Mouse (Mus musculus): ENCODE data around the gene Uxt. TPM values are rescaled to one million over a fixed set of nuclear protein-coding genes. Genes with fewer than 3 reads are reported as not detected.

Gene Uxt
- polyA plus RNA-seq, 2 experiments = 13.9 to 46.7 TPM

GRCm38 (mm10) chrX:20920844-20921364 lies 40.9 kb downstream of the Uxt start, which contains the start of gene Syn1:
Syn1 (minus strand) TSS chrX:20921004.
- Histone ChIP-seq H3K9me3 (ENCODE audit: control insufficient read depth, low read length) (no peaks in the 10 kb centered on the region), H3K4me3 (ENCODE audit: insufficient read depth in 1 of 2, low read depth in 2 of 2, low read length in 2 of 2) (peak within 1 kb of the TSS in 1 of 2 experiments; percentile 34; a peak in 2 of 4 replicates), H3K9ac (replicated peaks) (no peak within 1 kb of the TSS), H3K4me1 (replicated peaks; ENCODE audit: control insufficient read depth in 2 of 2, insufficient read depth in 2 of 2, low read length in 1 of 2) (no peaks in the 10 kb centered on the region), H3K36me3 (replicated peaks; ENCODE audit: control insufficient read depth, insufficient read depth, low read depth) (no peaks in the 10 kb centered on the region), H3K27me3 (ENCODE audit: control insufficient read depth, insufficient read depth, low read length) (peaks cover 28% of the 10 kb centered on the region), H3K4me2 (ENCODE audit: low read depth) (peak within 1 kb of the TSS; percentile 51), H3K27ac (no peak within 1 kb of the TSS)
- peak; percentile 53; the same call in 1 of the 2 replicates for ATAC-seq (ENCODE audit: insufficient read depth)
- TF ChIP-seq EP300 (IDR thresholded peaks at IDR 0.05; ENCODE audit: low read depth) = no peak
- no peak for TF ChIP-seq CTCF (IDR thresholded peaks at IDR 0.05; ENCODE audit: low read depth)
- peak; percentile 26 to 35 (median 28) for DNase-seq (ENCODE audit: low read depth in 3 of 3, low spot score in 3 of 3)
- WGBS (ENCODE audit: insufficient replicate concordance) = 10% methylated on average over 44 of the region's 44 CpGs

GRCm38 (mm10) chrX:20920249-20920843 lies 41.5 kb downstream of the Uxt start:
- ATAC-seq (ENCODE audit: insufficient read depth) = no peak
- H3K27ac ChIP-seq = no peak overlapping the region
- WGBS (ENCODE audit: insufficient replicate concordance) = 12% methylated on average over 46 of the region's 49 CpGs

GRCm38 (mm10) chrX:20915075-20915474 lies 46.7 kb downstream of the Uxt start:
- Histone ChIP-seq H3K36me3 (replicated peaks; ENCODE audit: control insufficient read depth, insufficient read depth, low read depth) (no peaks in the 10 kb centered on the region), H3K9me3 (ENCODE audit: control insufficient read depth, low read length) (no peaks in the 10 kb centered on the region), H3K4me2 (ENCODE audit: low read depth) (no peak overlapping the region), H3K4me3 (ENCODE audit: insufficient read depth in 1 of 2, low read depth in 2 of 2, low read length in 2 of 2) (no peak overlapping the region), H3K9ac (replicated peaks) (no peak overlapping the region), H3K27ac (no peak overlapping the region), H3K4me1 (replicated peaks; ENCODE audit: control insufficient read depth in 2 of 2, insufficient read depth in 2 of 2, low read length in 1 of 2) (peaks cover 0 to 4% of the 10 kb centered on the region in 2 experiments; a peak in 3 of 4 replicates), H3K27me3 (ENCODE audit: control insufficient read depth, insufficient read depth, low read length) (peaks cover 12% of the 10 kb centered on the region)
- TF ChIP-seq EP300 (IDR thresholded peaks at IDR 0.05; ENCODE audit: low read depth) (no peak), CTCF (IDR thresholded peaks at IDR 0.05; ENCODE audit: low read depth) (no peak)
- no peak for ATAC-seq (ENCODE audit: insufficient read depth)
- DNase-seq (ENCODE audit: low read depth in 3 of 3, low spot score in 3 of 3) = no peak

More at GRCm38 (mm10) chrX:20920249-20920843, 41.5 kb downstream of the Uxt start:
- Histone ChIP-seq H3K4me1 (replicated peaks; ENCODE audit: control insufficient read depth in 2 of 2, insufficient read depth in 2 of 2, low read length in 1 of 2) (no peaks in the 10 kb centered on the region), H3K36me3 (replicated peaks; ENCODE audit: control insufficient read depth, insufficient read depth, low read depth) (no peaks in the 10 kb centered on the region), H3K4me3 (ENCODE audit: insufficient read depth in 1 of 2, low read depth in 2 of 2, low read length in 2 of 2) (peak overlapping the region in 1 of 2 experiments; percentile 34; a peak in 2 of 4 replicates), H3K4me2 (ENCODE audit: low read depth) (peak overlapping the region; percentile 51), H3K9me3 (ENCODE audit: control insufficient read depth, low read length) (no peaks in the 10 kb centered on the region), H3K27me3 (ENCODE audit: control insufficient read depth, insufficient read depth, low read length) (peaks cover 28% of the 10 kb centered on the region), H3K9ac (replicated peaks) (no peak overlapping the region)
- DNase-seq (ENCODE audit: low read depth in 3 of 3, low spot score in 3 of 3) = no peak
- TF ChIP-seq EP300 (IDR thresholded peaks at IDR 0.05; ENCODE audit: low read depth) (no peak), CTCF (IDR thresholded peaks at IDR 0.05; ENCODE audit: low read depth) (no peak)

- WGBS (ENCODE audit: insufficient replicate concordance) = 49% methylated on average over 6 of the region's 6 CpGs
- no peak overlapping the region for H3K4me3 ChIP-seq (ENCODE audit: insufficient read depth in 1 of 2, low read depth in 2 of 2, low read length in 2 of 2)
- TF ChIP-seq EP300 (IDR thresholded peaks at IDR 0.05; ENCODE audit: low read depth) (no peak), CTCF (IDR thresholded peaks at IDR 0.05; ENCODE audit: low read depth) (no peak)
Observed at GRCm38 (mm10) chrX:20913726-20914125, 48.1 kb downstream of the Uxt start.

GRCm38 (mm10) chrX:20910074-20910473 lies 51.7 kb downstream of the Uxt start:
- Histone ChIP-seq H3K27me3 (ENCODE audit: control insufficient read depth, insufficient read depth, low read length) (no peaks in the 10 kb centered on the region), H3K9ac (replicated peaks) (no peak overlapping the region), H3K36me3 (replicated peaks; ENCODE audit: control insufficient read depth, insufficient read depth, low read depth) (no peaks in the 10 kb centered on the region), H3K27ac (no peak overlapping the region), H3K4me3 (ENCODE audit: insufficient read depth in 1 of 2, low read depth in 2 of 2, low read length in 2 of 2) (no peak overlapping the region), H3K4me1 (replicated peaks; ENCODE audit: control insufficient read depth in 2 of 2, insufficient read depth in 2 of 2, low read length in 1 of 2) (peaks cover 0 to 7% of the 10 kb centered on the region in 2 experiments; a peak in 3 of 4 replicates), H3K4me2 (ENCODE audit: low read depth) (no peak overlapping the region), H3K9me3 (ENCODE audit: control insufficient read depth, low read length) (no peaks in the 10 kb centered on the region)
- peak; percentile 71; the same call in 1 of the 2 replicates for ATAC-seq (ENCODE audit: insufficient read depth)
- WGBS (ENCODE audit: insufficient replicate concordance) = 24% methylated on average over 3 of the region's 3 CpGs
- no peak for TF ChIP-seq CTCF (IDR thresholded peaks at IDR 0.05; ENCODE audit: low read depth)
- peak in 1 of 3 experiments; percentile 31 for DNase-seq (ENCODE audit: low read depth in 3 of 3, low spot score in 3 of 3)

More at GRCm38 (mm10) chrX:20913726-20914125, 48.1 kb downstream of the Uxt start:
- H3K36me3 ChIP-seq (replicated peaks; ENCODE audit: control insufficient read depth, insufficient read depth, low read depth) = no peaks in the 10 kb centered on the region
- no peak overlapping the region for H3K9ac ChIP-seq (replicated peaks)
- DNase-seq (ENCODE audit: low read depth in 3 of 3, low spot score in 3 of 3) (no peak), ATAC-seq (ENCODE audit: insufficient read depth) (no peak)
- H3K4me1 ChIP-seq (replicated peaks; ENCODE audit: control insufficient read depth in 2 of 2, insufficient read depth in 2 of 2, low read length in 1 of 2) = peaks cover 0 to 7% of the 10 kb centered on the region in 2 experiments; a peak in 3 of 4 replicates
- H3K9me3 ChIP-seq (ENCODE audit: control insufficient read depth, low read length) = no peaks in the 10 kb centered on the region
- peaks cover under 1% of the 10 kb centered on the region; the same call in 1 of the 2 replicates for H3K27me3 ChIP-seq (ENCODE audit: control insufficient read depth, insufficient read depth, low read length)
- H3K4me2 ChIP-seq (ENCODE audit: low read depth) = no peak overlapping the region
- no peak overlapping the region for H3K27ac ChIP-seq

Other genes starting within 250 kb of the Uxt start
- 38.3 and 43.3 TPM in 2 replicates for gene Araf, start 164.2 kb downstream of the Uxt start, polyA plus RNA-seq (2012; rRNA removed)
- 33.3 and 35.1 TPM in 2 replicates for gene Araf, start 164.2 kb downstream of the Uxt start, polyA plus RNA-seq (2014; fragmentation: Nextera tagmentation; extraction: Ambion mirVana)
- 1.6 and 1.7 TPM in 2 replicates for gene Timp1, start 91.9 kb downstream of the Uxt start, polyA plus RNA-seq (2012; rRNA removed)
- gene Timp1, start 91.9 kb downstream of the Uxt start, polyA plus RNA-seq (2014; fragmentation: Nextera tagmentation; extraction: Ambion mirVana) = 2.0 and 2.8 TPM in 2 replicates
- gene Syn1, start 41.0 kb downstream of the Uxt start, polyA plus RNA-seq (2012; rRNA removed) = 0.02 and 0.08 TPM in 2 replicates
- gene Syn1, start 41.0 kb downstream of the Uxt start, polyA plus RNA-seq (2014; fragmentation: Nextera tagmentation; extraction: Ambion mirVana) = 0.05 and 0.06 TPM in 2 replicates
- 16.9 and 19.9 TPM in 2 replicates for gene Cfp, start 30.5 kb downstream of the Uxt start, polyA plus RNA-seq (2012; rRNA removed)
- gene Cfp, start 30.5 kb downstream of the Uxt start, polyA plus RNA-seq (2014; fragmentation: Nextera tagmentation; extraction: Ambion mirVana) = 20.6 and 22.7 TPM in 2 replicates
- 1.9 and 2.3 TPM in 2 replicates for gene Elk1, start 11.4 kb downstream of the Uxt start, polyA plus RNA-seq (2012; rRNA removed)
- gene Elk1, start 11.4 kb downstream of the Uxt start, polyA plus RNA-seq (2014; fragmentation: Nextera tagmentation; extraction: Ambion mirVana) = 0.87 and 1.0 TPM in 2 replicates
- 0.79 and 1.6 TPM in 2 replicates for gene Zfp182, start 100.3 kb upstream of the Uxt start, polyA plus RNA-seq (2012; rRNA removed)
- 1.8 and 2.0 TPM in 2 replicates for gene Zfp182, start 100.3 kb upstream of the Uxt start, polyA plus RNA-seq (2014; fragmentation: Nextera tagmentation; extraction: Ambion mirVana)
- gene Spaca5, start 106.4 kb upstream of the Uxt start, polyA plus RNA-seq (2012; rRNA removed) = not detected in 2 replicates
- not detected in 2 replicates for gene Spaca5, start 106.4 kb upstream of the Uxt start, polyA plus RNA-seq (2014; fragmentation: Nextera tagmentation; extraction: Ambion mirVana)
- gene Zfp300, start 127.5 kb upstream of the Uxt start, polyA plus RNA-seq (2012; rRNA removed) = 0.01 and 0.02 TPM in 2 replicates
- 0.05 and 0.14 TPM in 2 replicates for gene Zfp300, start 127.5 kb upstream of the Uxt start, polyA plus RNA-seq (2014; fragmentation: Nextera tagmentation; extraction: Ambion mirVana)
- not detected in 2 replicates for gene Ssxa1, start 153.8 kb upstream of the Uxt start, polyA plus RNA-seq (2012; rRNA removed)
- not detected in 2 replicates for gene Ssxa1, start 153.8 kb upstream of the Uxt start, polyA plus RNA-seq (2014; fragmentation: Nextera tagmentation; extraction: Ambion mirVana)
- gene Gm21876, start 213.6 kb upstream of the Uxt start, polyA plus RNA-seq (2012; rRNA removed) = not detected in 2 replicates
- gene Gm21876, start 213.6 kb upstream of the Uxt start, polyA plus RNA-seq (2014; fragmentation: Nextera tagmentation; extraction: Ambion mirVana) = not detected in 2 replicates